Mouse (Mus musculus) gastrocnemius, postnatal 25 days (tissue): ENCODE data around the gene Traf3ip2. TPM values are rescaled to one million over a fixed set of nuclear protein-coding genes. Genes with fewer than 3 reads are reported as not detected.

Experiments
- DNase-seq: peaks from one replicate; pipeline ENCODE4 v3.0.0; 2022
- total RNA-seq, 2 experiments: library from RNA; stranded (reverse); gene quantifications; 1 replicate in 1 of 2; 2 replicates in 1 of 2; pipeline ENCODE4 v1.2.3; 2021

The Traf3ip2 gene
- total RNA-seq, 2 experiments from 2014 or later = 4.8 to 5.7 TPM

- no peak for DNase-seq
Observed at GRCm38 (mm10) chr10:39600115-39600514, 12.6 kb upstream of the Traf3ip2 start.

DNA sequence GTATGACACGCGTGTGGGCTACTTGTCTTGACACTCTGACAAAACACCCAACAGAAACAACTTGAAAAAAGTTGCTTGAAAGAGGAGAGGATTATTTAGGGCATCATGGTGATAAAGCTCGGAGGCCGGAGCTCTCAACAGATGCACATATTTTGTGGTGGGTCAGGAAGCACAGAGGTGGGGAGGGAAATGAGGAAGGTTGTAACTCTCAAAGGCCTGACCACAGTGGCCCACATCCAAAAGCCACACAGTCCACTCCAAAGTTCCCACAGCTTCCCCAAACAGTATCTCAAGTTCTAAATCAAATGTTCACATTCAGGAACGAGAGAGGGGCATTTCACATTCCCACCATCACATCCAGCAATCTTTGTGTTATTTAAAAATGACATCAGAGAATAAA, 11.7 kb upstream of the Traf3ip2 start:
- no peak for DNase-seq

DNA sequence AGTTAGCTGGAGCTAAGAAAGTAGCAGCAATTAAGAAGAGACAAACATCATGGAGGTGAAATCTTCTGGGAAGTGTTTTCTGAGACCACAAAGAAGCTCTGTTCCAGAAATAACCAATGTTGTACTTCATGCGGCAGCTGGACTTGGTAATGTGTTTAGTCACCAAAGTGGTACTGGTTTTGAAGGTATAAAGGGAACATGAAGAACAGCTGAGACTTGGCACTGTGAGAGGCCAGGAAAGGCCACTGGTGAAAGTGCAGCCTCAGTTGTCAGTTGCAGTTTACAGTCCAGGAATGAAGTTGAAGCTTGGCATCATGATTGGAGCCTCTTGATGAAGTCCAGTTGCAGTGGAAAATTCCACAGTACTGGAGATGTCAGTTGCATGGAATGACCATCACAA, 6.3 kb upstream of the Traf3ip2 start:
- no peak for DNase-seq

GRCm38 (mm10) chr10:39611234-39611633, 1.5 kb upstream of the Traf3ip2 start:
- no peak for DNase-seq

GRCm38 (mm10) chr10:39612131-39612530, 603 bp upstream of the Traf3ip2 start:
- DNase-seq = no peak

DNA sequence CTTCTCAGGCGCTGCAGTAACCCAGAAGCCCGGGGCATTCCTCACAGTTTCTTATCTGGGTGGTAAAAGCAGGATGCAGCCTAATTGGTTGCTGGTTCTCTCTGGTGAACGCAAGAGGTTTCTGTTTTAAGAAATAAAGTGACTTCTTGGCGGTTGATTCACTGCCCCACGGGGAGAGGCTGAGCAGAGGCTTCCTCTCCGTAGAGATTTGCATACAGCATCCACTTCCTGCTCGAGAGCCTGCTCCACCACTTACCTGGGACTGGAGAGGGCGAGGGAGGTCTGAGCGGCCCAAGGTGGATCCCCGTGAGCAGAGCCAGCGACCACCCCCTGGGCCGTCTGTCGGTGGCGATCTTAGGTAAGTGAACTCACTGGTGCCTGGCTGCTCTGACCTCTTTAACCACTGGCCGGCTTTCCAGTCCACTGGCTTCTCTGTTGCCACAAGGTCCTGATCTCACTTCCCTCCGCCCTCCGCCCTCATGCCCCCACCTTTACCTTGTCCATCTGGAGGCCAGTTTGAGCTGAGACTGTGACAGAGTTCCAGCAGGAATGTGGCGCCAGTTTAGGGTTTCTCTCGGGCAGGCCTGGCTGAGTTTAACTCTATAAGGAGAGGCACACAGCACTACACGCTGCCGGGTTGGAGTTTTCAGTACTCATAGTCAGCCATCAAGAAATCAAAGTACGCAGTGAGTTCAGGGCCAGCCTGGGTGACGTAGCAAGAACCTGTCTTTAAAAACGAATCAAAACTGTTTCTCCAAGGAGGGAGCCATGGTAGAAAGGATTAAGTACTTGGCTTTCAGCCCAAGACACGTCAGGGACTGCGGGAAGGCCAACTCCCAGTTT, 476 bp downstream of the Traf3ip2 start:
- DNase-seq = peak; percentile 86

- peak; percentile 54 for DNase-seq
Observed at GRCm38 (mm10) chr10:39613973-39614372, 1.2 kb downstream of the Traf3ip2 start.

DNA sequence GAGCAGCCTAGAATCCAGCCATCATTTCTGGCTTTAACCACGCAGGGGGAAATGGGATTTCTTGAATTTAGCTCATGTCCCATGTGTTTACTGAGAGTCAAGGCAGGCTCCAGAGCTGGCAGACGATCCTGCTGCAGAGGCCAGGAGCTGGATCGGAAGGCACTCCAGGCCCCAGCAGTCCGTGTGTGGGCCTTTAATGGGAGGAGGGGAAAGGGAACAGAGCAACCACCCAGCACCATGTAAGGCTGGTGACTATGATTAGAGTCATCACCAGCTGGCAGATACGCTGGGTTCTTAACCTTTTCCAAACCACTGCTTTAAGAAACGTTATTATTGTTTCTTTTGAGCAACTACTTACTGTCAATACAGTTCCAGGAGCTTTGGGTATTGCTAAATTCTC, 1.9 kb downstream of the Traf3ip2 start:
- DNase-seq = peak; percentile 92

- no peak for DNase-seq
Observed at GRCm38 (mm10) chr10:39615531-39616229, 2.9 kb downstream of the Traf3ip2 start.

DNA sequence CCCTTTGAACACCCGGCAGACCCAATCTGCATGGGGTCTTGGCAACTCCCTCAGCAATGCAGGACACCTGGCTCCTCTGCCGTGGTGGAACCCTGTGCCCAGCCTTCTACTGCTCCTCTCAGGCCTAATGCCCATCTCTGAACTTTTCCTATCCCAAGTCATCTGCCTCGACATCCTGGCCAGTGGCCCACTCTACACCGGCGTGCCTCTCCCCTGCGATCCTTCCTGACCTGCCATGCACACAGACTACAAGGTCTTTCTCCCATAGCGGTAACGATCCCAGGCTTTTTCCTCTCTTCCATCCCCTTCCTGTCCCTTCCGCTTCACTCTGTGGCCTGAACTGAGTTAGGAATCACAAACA, 3.5 kb downstream of the Traf3ip2 start:
- no peak for DNase-seq

DNA sequence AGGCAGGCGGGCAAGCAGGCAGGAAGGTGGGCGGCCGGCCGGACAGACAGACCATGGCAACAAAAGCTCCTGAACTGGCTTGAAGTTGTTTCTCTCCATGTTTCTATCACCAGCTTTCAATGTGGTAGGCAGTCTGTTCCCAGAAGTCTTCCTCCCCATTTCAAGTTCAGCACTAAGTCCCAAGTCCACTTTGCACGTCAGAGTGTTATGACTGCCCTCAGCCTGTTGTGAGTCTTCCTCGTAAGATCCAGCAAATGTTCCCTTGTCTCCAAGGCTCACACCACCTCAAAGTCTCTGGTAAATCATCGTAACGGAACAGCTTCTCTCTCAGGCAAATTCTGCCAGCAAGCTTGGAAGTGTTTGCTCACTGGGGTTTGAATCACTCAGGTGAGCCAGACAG, 3.9 kb downstream of the Traf3ip2 start:
- no peak for DNase-seq

GRCm38 (mm10) chr10:39618431-39618830, 5.7 kb downstream of the Traf3ip2 start:
- DNase-seq = no peak

- no peak for DNase-seq
Observed at GRCm38 (mm10) chr10:39620626-39621025, 7.9 kb downstream of the Traf3ip2 start.

- DNase-seq = no peak
Observed at GRCm38 (mm10) chr10:39623806-39624205, 11.1 kb downstream of the Traf3ip2 start.

GRCm38 (mm10) chr10:39624837-39625625, 12.3 kb downstream of the Traf3ip2 start:
- DNase-seq = no peak

GRCm38 (mm10) chr10:39625626-39626260, 13.0 kb downstream of the Traf3ip2 start:
- no peak for DNase-seq

DNA sequence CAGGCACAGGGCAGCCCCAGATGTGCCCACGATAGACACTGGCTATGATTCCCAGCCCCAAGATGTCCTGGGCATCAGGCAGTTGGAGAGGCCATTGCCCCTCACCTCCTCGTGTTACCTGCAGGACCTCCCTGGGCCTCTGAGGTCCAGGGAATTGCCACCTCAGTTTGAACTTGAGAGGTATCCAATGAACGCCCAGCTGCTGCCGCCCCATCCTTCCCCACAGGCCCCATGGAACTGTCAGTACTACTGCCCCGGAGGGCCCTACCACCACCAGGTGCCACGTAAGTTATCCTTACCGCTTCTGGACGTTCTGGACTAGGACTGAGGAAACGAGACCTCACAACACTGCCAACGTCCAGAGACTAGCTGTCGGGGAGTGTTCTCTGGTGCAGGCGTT, 13.6 kb downstream of the Traf3ip2 start:
- no peak for DNase-seq

GRCm38 (mm10) chr10:39628799-39629517, 16.2 kb downstream of the Traf3ip2 start:
- DNase-seq = no peak

- DNase-seq = no peak
Observed at GRCm38 (mm10) chr10:39629746-39630552, 17.2 kb downstream of the Traf3ip2 start.

DNA sequence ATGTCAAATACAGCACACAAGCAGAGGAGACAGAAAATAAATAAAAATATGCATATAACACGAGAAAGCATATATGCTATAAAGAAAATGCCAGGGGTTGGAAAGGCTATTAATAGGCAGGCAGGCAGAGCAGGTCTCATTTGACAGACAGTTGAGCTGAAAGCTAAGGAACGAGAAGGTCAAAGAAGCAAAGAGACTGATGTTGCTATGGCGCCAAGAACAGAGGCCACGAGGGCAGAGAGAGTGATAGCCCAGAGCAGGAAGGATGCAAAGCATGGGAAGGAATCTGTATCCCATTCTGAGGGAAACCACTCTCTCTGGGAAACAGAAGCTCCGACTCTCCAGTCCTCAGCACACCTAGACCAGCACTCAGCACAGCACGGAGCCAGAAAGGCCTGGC, 18.1 kb downstream of the Traf3ip2 start:
- DNase-seq = peak; percentile 42

DNA sequence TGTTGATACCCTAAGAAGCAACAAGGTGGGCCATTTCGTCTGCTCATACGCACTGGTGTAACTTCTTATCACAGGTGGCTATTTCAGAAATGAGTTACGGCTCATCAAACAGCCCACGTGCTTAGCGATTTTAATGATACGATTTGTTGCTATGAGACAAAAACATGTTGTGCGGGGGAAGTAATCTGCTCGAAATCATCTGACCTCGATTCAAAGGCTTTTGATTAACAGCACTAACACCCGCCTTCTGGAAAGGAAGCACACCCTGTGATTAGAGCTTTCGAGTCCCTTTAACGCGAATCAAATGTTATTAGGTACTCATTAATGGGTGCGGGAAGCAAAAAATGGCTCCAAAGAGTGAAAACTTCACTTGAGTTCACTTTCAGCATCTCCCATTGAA, 18.9 kb downstream of the Traf3ip2 start:
- DNase-seq = no peak
